Mouse (Mus musculus): Measurements from ENCODE around the gene Rhox3a. TPM values are rescaled to one million over a fixed set of nuclear protein-coding genes. Genes with fewer than 3 reads are reported as not detected.
"Not testable (repeated sequence)": the region's sequence is repeated elsewhere in the genome, so short reads cannot be mapped to it uniquely, and the experiment has no call there.

Rhox3a gene
- not detected in 2 replicates for polyA plus RNA-seq (2012; rRNA removed)

GRCm38 (mm10) chrX:37249619-37250018 lies at the start of gene Rhox3a:
Gene Rhox3a, plus strand, starts transcription at chrX:37249919.
- not testable (repeated sequence) for H3K4me3 ChIP-seq (ENCODE audit: insufficient read depth, low read depth, low read length); DNase-seq; H3K4me1 ChIP-seq (ENCODE audit: control insufficient read depth, insufficient read depth, low read length); H3K36me3 ChIP-seq (ENCODE audit: control insufficient read depth, insufficient read depth, low read length); H3K27me3 ChIP-seq (replicated peaks; ENCODE audit: control insufficient read depth, insufficient read depth, low read length); H3K27ac ChIP-seq (ENCODE audit: insufficient read depth, low read depth, low read length)
- WGBS, result 88% methylated on average over 1 of the region's 3 CpGs

GRCm38 (mm10) chrX:37210941-37211340 lies 38.8 kb upstream of the Rhox3a start, which contains the start of gene Gm9:
Gene Gm9, minus strand, starts transcription at chrX:37211041.
- Histone ChIP-seq H3K27ac (ENCODE audit: insufficient read depth, low read depth, low read length) (no peak within 1 kb of the TSS), H3K36me3 (ENCODE audit: control insufficient read depth, insufficient read depth, low read length) (no peaks in the 10 kb centered on the region), H3K4me3 (ENCODE audit: insufficient read depth, low read depth, low read length) (no peak within 1 kb of the TSS), H3K4me1 (ENCODE audit: control insufficient read depth, insufficient read depth, low read length) (no peaks in the 10 kb centered on the region), H3K27me3 (replicated peaks; ENCODE audit: control insufficient read depth, insufficient read depth, low read length) (no peaks in the 10 kb centered on the region)
- TF ChIP-seq POLR2A (IDR thresholded peaks at IDR 0.05; ENCODE audit: low read depth, low read length) (no peak), CTCF (conservative IDR thresholded peaks at IDR 0.05; ENCODE audit: insufficient read depth, insufficient read length, low read depth, low read length) (no peak)
- DNase-seq, result no peak
- WGBS, result 89% methylated on average over 10 of the region's 10 CpGs

GRCm38 (mm10) chrX:37222158-37222557 lies 27.6 kb upstream of the Rhox3a start, which contains the start of gene Rhox1:
Gene Rhox1, minus strand, starts transcription at chrX:37222258.
- 73% methylated on average over 1 of the region's 1 CpGs for WGBS
- not testable (repeated sequence) for DNase-seq; H3K36me3 ChIP-seq (ENCODE audit: control insufficient read depth, insufficient read depth, low read length); H3K4me3 ChIP-seq (ENCODE audit: insufficient read depth, low read depth, low read length); H3K27me3 ChIP-seq (replicated peaks; ENCODE audit: control insufficient read depth, insufficient read depth, low read length); H3K4me1 ChIP-seq (ENCODE audit: control insufficient read depth, insufficient read depth, low read length); H3K27ac ChIP-seq (ENCODE audit: insufficient read depth, low read depth, low read length)

GRCm38 (mm10) chrX:37244676-37245075 lies 5.0 kb upstream of the Rhox3a start, which contains the start of gene Rhox2a:
Gene Rhox2a, plus strand, starts transcription at chrX:37244976.
- H3K4me1 ChIP-seq (ENCODE audit: control insufficient read depth, insufficient read depth, low read length); H3K27ac ChIP-seq (ENCODE audit: insufficient read depth, low read depth, low read length); H3K27me3 ChIP-seq (replicated peaks; ENCODE audit: control insufficient read depth, insufficient read depth, low read length); DNase-seq; H3K36me3 ChIP-seq (ENCODE audit: control insufficient read depth, insufficient read depth, low read length); H3K4me3 ChIP-seq (ENCODE audit: insufficient read depth, low read depth, low read length): not testable (repeated sequence)
- WGBS, result no CpG with 5 or more reads among the region's 9 CpGs

- not testable (repeated sequence) for H3K27me3 ChIP-seq (replicated peaks; ENCODE audit: control insufficient read depth, insufficient read depth, low read length); DNase-seq; H3K4me3 ChIP-seq (ENCODE audit: insufficient read depth, low read depth, low read length); H3K4me1 ChIP-seq (ENCODE audit: control insufficient read depth, insufficient read depth, low read length); H3K27ac ChIP-seq (ENCODE audit: insufficient read depth, low read depth, low read length); H3K36me3 ChIP-seq (ENCODE audit: control insufficient read depth, insufficient read depth, low read length)
- 94% methylated on average over 11 of the region's 19 CpGs for WGBS
These were observed 15.3 kb downstream of the Rhox3a start, which contains the start of gene Rhox4a for GRCm38 (mm10) chrX:37265038-37265437. Gene Rhox4a, plus strand, starts transcription at chrX:37265338.

Other genes with a start within 250 kb of the Rhox3a start
- 0.22 and 0.29 TPM in 2 replicates for gene Sowahd, start 201.1 kb upstream of the Rhox3a start, polyA plus RNA-seq (2012; rRNA removed)
- 69.4 and 115 TPM in 2 replicates for gene Rpl39, start 164.5 kb upstream of the Rhox3a start, polyA plus RNA-seq (2012; rRNA removed)
- 2.9 and 4.5 TPM in 2 replicates for gene Upf3b, start 139.6 kb upstream of the Rhox3a start, polyA plus RNA-seq (2012; rRNA removed)
- 2.0 and 2.5 TPM in 2 replicates for gene Nkap, start 123.1 kb upstream of the Rhox3a start, polyA plus RNA-seq (2012; rRNA removed)
- gene Akap14, start 81.1 kb upstream of the Rhox3a start, polyA plus RNA-seq (2012; rRNA removed), result not detected in 2 replicates
- gene Ndufa1, start 58.8 kb upstream of the Rhox3a start, polyA plus RNA-seq (2012; rRNA removed), result 677 and 921 TPM in 2 replicates
- 1.9 and 2.7 TPM in 2 replicates for gene Rnf113a1, start 58.7 kb upstream of the Rhox3a start, polyA plus RNA-seq (2012; rRNA removed)
- not detected in 2 replicates for gene Gm9, start 38.9 kb upstream of the Rhox3a start, polyA plus RNA-seq (2012; rRNA removed)
- not detected in 2 replicates for gene Rhox1, start 27.7 kb upstream of the Rhox3a start, polyA plus RNA-seq (2012; rRNA removed)
- not detected in 2 replicates for gene Rhox2a, start 4.9 kb upstream of the Rhox3a start, polyA plus RNA-seq (2012; rRNA removed)
- gene Rhox4a, start 15.4 kb downstream of the Rhox3a start, polyA plus RNA-seq (2012; rRNA removed), result not detected in 2 replicates
- gene Rhox3a2, start 130.1 kb downstream of the Rhox3a start, polyA plus RNA-seq (2012; rRNA removed), result not detected in 2 replicates
- not detected in 2 replicates for gene Rhox4a2, start 140.9 kb downstream of the Rhox3a start, polyA plus RNA-seq (2012; rRNA removed)
- not detected in 2 replicates for gene Rhox2b, start 162.1 kb downstream of the Rhox3a start, polyA plus RNA-seq (2012; rRNA removed)
- not detected in 2 replicates for gene Rhox4b, start 182.6 kb downstream of the Rhox3a start, polyA plus RNA-seq (2012; rRNA removed)
- gene Rhox2c, start 203.8 kb downstream of the Rhox3a start, polyA plus RNA-seq (2012; rRNA removed), result not detected in 2 replicates
- gene Rhox3c, start 208.7 kb downstream of the Rhox3a start, polyA plus RNA-seq (2012; rRNA removed), result not detected in 2 replicates
- gene Rhox4c, start 230.4 kb downstream of the Rhox3a start, polyA plus RNA-seq (2012; rRNA removed), result not detected in 2 replicates
- not detected in 2 replicates for gene Rhox2d, start 243.5 kb downstream of the Rhox3a start, polyA plus RNA-seq (2012; rRNA removed)

Measured in kidney, adult 2 months (tissue).